Mouse (Mus musculus): ENCODE results near the gene Cdc42.

The Cdc42 gene

DNA sequence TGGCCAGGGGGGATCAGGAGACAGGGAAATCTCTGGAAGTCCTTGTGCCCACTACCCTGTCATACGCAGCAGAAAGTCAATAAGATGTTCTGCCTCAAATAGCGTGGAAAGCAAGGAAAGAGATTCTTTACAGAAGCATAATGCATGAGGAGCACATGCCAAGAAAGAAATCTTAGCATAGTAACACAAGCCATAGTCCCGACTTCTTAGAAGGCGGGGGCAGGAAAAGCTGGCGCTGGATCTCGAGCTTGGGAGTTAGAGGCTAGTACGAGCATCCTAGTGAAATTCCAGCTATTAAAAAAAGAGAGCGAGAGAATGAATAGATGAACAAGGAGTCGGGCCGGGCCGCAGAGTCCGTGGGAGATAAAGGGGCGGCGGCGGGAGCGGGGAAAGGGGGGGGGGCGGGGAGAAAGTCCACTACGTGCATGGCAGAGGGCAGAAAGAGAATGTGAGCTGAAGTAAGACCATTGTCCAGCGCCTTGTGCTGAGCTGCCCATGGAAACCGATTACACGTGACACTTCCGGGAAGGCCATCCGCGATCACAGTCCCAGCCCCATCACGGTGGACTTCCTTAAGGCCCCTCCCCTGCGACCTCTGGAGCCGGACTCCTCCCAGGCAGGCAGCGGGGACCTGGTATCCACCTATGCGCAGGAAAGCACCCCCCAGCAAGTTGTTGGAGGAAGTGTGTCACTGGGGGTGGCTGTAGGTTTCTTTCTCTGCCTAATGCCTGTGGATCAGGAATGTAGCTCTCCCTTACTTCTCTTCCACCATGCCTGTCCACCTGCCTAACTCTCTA is 12.6 kb upstream of the Cdc42 start:
- DNase-seq = peak in 1 of 2 experiments; percentile 46

DNA sequence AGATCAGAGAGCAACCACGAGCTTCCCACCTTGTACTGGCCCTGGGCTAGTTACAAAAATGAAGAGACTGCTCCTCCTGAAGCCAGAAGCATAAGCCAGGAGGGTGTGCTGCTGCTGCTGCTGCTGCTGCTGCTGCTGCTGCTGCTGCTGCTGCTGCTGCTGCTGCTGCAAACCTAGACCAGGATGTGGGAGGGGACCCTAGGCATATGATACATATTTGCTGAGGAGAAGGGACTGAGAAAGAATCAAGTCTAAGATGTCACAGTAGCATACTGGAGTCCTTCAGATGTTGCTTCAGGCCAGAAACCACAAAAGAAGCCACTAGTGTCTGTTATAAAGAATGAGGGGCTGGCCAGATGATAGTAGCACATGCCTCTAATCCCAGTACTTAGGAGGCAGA is 10.7 kb upstream of the Cdc42 start:
- no peak for DNase-seq

DNA sequence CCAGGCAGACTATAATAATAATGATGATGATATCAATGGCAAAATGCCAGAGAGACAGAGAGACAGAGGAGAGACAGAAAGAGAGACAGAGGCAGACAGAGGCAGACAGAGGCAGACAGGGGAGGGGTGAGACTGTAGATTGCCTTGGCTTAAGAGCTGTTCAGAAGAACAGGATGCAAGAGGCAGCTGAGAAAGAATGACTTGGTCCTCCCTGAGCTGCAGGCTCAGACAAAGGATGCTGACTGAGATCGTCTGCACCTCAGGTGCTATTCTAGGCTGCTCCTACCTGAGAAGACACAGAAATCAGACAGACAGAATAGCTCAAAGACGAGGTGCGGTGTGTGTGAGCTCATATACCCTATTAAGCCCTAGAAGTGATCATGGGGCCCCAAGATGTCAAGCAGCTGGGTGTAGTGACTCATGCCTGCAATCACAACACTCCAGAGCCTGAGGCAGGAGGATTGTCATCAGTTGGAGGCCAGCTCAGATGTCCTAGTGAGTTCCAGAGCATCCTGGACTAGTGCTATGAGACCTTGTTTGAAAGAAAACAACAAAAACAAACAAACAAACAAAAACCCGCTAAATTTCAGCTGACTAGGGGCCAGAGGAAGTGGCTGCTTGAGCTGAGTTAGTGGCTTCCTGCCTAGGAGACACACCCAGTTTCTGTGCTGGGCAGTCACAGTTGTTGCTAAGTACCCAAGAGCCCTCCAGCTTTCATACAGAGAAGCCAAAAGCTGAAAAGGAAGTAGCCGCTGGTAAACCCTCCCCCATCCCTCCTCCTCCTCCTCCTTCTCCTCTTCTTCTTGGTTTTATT is 10.0 kb upstream of the Cdc42 start:
- no peak for DNase-seq

DNA sequence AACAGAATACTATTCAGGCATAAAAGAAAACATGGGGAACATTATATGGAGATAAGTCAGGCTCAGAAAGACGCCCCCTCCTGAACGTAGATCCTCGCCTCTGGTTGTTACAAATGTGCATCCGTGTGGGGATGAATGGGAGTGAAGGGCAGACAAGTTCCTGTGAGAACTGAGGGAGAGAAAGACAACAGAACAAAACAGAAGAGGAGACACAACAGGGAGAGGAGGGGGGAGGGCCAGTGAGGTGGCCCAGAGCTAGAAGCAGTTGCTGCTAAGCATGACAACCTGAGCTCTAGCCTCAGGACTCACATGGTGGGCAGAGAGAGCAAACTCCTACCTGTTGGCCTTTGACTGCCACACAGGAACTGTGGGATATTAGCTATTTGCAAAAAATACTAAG is 8.6 kb upstream of the Cdc42 start:
- no peak for DNase-seq

DNA sequence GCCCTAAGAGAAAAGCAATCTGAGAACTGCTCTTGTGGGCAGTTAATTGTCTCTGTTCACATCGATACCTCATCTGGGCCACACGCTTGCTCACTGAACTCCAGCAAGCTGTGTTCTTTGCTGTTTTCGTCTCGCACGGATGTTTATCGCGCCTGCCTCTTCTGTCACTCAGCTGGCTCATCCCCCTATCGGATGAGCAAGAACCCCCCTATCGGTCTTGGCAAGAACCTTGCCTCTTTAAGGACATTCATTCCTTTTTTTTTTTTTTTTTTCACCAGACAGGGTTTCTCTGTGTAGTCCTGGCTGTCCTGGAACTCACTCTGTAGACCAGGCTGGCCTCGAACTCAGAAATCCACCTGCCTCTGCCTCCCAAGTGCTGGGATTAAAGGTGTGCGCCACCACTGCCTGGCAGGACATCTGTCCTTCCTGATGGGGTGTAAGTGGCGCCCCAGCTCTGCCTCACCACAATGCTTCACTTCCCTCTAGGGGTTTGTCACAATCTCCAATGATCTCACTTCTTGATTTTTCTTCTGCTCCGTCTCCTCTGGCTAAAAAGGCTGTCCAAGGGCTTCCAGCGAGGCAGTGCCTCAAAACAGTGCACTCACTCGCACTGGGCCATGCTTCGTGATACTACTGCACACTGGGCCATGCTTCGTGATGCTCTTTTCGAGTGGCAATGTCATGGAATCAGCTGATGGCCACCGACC is 8.0 kb upstream of the Cdc42 start:
- DNase-seq = no peak

DNA sequence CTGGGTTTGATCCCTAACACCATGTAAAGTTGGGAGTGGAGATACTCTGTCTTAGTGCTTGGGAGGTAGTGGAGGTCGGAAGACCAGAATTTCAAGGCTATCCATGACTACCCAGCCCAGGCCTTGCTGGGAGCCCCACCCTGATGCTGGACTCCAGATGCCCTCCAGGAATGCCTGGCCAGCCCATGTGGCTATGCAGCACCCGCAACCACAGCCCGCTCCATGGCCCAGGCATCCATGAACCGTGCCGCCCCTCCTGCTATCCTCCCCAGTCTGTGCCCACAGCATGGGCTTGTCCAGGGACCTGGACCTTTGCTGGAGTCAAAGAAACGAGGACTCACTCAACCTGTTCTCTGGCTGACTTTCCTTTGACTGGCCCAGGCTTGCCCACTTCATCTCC is 7.3 kb upstream of the Cdc42 start:
- no peak for DNase-seq

DNA sequence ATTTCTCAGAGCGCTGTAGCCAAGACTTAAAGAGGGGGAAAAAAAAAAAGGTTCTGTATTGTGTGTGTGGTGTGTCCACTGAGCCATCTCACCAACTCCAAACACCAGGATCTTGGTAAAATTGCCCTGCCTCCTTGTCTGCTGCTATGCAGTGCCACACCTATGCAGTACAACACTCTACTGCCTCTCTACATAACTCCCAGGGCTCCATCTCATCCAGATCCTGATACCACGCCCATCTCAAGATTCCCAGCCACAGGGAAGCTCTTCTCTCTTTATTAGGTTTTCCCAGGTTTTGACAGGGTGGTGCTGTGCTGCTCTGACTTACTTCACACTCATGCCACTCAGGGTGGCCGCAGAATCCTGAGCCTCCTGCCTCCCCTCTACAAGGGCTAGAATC is 3.5 kb upstream of the Cdc42 start:
- no peak for DNase-seq

DNA sequence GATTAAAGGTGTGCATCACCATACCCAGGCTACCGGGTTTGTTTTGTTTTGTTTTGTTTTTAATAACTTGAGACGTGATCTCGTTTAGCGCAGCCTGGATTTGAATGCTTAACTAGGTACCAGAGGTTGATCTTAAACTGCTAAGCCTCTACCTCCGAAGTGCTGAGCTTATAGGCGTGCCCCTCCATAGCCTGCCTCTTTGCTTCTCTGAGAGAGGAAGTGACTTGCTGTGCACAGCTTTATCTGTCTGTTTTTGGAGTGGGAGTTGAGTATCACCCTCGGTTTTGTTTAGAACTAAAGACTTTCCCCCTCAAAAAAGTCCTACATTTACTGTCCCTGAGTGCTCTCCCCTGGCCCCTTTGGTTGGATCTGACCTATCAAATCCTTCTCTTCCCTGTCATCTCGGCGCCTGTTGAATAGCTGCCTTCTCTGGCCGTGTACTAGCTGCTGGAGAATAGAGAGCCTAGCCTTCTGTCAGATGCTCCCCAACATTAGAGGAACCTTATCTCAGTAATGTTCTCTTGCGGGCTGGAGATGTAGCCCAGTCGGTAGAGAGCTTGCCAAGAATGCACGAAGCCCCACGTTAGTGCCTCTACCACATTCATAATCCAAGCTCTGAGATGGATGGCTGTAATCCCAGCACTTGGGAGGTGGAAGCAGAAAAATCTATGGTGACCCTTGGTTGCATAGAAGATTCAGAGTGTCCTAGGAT is 927 bp upstream of the Cdc42 start:
- DNase-seq = no peak

DNA sequence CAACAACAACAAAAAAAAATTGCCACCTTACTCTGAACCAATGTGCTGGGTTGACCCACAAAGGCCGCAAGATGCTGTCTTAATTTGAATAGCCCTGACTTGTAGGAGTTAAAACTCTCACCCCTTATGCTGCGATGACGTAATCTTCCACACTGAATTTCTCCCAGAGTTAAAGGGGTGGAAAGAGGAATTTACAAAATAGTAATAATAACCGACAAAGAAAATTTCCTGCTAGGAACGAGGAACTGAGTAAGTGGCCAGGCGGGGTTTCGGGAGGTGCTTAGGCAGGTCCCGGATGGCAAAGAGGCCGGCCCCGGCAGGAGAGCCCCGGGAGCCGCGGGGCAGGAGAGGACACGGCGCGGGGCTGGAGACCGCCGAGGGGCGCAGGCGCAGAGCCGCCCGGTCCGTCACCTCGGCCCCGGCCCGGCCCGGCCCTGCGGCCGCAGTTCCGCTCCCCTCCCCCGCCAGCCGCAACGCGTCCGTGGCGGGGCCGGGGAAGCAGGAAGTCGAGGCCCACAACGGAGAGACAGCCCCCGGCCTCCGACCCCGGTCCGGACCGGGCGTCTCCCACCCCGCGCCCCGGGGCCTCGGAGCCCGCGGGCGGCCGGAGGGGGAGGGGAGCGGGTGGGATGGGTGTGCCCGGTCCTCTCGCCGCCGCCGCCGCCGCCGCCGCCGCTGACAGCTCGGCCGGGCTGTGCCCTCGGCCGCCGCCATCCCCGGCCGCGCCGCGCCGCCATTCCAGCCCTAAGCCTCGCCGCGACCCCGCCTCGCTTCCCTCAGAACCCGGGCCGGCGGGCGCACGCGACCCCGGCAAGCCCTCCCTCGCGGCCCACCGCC is 628 bp downstream of the Cdc42 start:
- DNase-seq = peak; percentile 85 to 87

DNA sequence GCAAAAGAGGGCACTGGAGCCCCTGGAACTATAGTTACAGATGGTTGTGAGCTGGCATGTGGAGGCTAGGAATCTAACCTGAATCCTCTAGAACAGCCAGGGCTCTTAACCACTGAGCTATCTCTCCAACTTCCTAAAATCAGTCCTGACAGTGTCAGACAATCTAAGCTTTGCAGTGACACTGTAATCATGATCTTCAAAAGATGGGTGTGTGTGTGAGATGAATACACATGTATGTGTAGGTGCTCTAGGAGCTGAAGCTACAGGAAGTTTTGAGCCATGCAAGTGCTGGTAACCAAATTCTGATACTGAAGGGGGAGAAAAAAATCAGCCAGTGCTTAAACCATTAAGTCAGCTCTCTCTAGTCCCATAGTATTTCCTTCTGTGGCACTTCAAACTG is 6.9 kb downstream of the Cdc42 start:
- DNase-seq = no peak

DNA sequence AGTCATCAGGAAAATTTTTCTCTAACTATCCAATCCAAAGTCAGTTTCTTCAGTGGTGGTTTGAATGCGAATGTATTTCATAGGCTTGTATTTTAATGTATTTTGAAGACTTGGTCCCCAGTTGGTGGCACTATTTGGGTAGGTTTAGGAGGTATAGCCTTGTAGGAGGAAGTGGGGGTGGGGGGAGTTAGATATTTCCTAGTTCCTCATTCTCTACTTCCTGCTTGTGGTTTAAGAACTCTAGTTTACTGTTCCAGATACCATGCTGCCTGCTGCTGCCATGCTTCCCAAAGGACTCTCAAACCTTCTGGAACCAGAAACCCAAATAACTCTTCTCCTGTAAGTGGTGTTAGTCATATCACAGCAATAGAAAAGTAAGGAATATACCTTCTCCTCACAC is 11.7 kb downstream of the Cdc42 start:
- DNase-seq = no peak

DNA sequence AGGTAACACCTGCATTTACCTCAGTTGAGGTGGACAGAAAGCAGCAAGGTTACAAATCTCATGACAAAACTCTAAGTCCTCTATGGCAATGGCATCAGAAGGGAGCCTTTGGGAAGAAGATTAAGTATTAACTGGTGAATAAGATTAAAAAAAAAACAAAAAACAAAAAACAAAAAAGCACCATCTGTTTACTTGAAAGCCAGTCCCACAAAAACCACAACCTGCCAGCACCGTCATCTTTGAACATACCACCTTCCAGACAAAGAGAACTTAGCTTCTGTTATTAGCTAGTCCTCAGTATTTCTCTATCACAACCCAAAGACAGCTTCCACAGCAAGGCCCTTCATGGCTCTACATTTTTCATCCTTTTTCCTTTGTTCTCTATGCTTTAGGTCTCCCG is 12.4 kb downstream of the Cdc42 start:
- no peak for DNase-seq

DNA sequence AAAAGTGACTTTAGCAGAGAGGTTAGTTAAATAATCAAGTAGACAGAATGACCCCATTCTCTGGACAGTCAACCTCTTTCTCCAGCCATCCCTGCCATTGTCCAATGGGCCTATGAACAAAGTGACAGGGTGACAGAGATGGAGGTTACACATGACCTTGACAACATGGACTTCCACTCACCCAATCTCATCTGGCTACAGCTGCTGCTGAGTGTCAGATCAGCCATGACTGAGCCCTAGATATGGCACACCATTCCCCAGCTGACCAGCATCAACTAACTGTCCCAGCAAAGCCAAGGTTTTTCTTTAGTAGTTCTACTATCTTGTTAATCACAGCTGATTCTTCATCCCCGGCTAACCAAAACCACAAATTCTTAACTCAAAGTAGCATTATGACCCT is 14.7 kb downstream of the Cdc42 start:
- DNase-seq = no peak

DNA sequence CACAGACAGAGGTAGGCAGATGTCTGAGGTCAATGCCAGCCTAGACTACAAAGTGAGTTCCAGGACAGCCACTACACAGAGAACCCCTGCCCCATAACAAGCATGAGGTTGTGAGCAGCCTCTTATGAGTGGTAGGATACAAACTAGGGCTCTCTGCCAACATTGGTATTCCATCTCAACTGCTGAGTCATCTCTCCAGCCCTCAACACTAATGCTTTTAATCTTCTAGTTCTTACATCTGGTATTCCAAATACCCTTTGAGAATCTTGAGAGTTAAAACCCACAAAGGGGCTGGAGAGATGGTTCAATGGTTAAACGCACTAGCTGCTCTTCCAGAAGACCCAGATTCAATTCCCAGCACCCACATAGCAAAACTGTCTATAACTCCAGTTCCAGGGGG is 18.1 kb downstream of the Cdc42 start:
- no peak for DNase-seq

DNA sequence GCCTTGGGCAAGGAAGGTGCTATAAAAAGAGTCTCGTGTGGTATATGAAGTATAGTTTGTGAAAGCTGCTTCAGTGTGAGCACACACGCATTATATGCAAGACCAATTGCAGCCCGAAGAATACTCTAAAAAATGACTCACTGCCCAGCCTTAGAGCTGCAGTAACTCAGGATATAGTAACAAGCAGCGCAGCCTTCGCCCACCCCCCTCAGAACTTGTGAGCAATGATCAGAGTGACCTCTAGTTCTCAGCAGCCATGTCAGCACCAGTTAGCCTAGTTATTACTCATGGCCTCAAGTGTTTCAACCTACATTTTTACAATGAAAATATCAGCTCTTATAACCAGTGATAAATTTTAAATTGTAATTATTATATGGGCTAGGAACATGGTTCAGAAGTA is 21.1 kb downstream of the Cdc42 start:
- peak in 1 of 2 experiments; percentile 26 for DNase-seq

DNA sequence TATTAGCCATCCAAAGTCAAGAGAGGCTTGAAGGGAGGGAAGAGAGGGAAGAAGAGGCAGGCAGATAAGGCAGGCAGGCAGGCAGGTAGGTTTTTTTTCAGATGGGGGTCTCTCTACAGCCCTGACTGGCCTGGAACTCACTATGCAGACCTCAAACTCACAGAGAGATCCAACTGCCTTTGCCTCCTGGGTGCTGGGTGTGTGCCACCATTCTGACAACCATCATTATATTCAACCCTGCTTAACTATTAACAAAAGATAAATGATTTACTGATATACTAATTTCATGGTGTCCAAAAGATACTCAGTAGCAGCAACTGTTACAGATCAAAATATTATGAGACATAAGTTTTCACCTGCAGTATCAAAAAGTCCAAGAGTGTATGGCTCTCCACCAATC is 25.5 kb downstream of the Cdc42 start:
- DNase-seq = no peak

DNA sequence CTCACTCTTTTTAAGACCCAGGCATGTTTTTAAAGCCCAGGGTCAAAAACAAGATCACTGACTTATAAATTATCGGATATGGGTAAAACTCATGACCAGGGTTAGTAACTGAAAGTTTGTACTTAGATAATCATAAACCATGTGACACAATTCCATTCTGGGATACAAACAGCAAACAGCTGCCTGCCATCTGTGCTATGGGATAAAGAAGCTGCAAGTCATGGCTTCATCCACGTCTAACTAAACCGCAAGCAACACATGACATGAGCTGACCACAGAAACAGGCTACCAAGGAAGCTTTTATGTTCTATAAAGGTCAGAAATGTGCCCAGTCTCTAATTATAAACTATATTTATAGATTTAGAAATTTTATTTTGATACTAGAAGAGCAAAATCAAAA is 31.0 kb downstream of the Cdc42 start:
- no peak for DNase-seq

DNA sequence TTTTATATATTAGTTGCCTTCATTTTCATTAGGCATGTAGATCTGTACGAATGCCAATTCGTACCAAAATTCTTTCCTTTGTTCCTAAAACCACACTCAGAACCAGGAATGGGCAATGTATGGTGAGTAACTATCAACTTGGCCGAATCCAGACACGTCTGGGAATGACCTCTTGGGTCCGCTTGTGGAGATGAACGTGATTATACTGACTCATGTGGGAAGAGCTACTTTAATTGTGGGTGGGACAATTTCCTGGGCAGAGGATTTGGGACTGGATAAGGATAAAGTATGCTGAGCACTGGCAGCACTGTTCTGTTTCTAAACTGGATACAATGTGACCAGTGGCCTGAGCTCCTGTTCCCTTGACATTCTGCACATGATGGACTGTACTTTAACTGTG is 32.6 kb downstream of the Cdc42 start:
- DNase-seq = no peak

DNA sequence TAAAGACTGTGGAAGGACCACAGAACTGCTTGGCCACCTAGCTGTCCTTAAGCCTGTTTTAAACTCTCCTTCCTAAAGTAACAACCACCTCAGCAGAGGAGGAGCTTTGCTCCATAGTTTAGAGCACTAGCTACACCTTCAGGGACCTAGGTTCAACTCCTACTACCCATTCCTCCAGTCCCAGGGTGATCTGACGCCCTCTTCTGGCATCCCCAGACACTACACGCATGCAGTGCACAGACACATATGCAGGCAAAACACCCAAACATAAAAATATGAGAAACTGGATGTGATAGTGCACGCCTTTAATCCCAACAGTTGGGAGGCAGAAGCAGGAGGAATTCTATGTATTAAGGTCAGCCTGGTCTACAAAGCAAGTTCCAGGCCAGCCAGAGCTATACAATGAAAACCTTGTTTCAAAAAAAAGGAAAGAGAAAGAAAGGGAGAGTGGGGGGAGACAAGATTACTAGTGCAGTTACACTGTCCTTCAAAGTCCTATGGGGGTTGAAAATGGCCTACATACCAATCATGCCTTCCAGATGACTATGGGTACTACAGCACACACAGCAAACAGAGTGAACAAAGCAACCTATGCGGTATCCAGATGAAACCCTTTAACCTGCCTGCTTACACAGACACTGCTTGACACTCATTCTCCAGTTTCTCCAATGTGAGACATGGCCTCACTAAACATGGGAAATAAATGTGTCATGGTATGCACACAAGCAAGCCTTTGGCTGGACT is 41.3 kb downstream of the Cdc42 start:
- DNase-seq = no peak

DNA sequence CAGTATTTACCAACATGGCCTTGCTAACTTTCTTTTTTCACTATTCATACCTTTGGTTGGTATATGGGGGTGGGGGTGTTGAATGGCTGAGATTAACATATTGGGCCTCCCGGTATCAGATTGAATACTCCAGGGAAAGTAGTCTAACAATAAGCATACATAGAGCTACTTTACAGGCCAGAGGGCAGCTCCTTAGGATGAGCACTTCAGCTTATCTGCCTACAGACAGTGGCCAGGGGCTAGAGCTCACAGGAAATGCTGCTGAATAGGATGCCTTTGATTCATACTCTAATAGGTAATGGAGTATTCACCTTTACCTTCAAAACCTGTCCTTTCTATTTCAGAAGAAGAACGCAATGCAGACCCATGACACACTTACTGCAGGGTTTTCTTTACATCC is 42.5 kb downstream of the Cdc42 start:
- no peak for DNase-seq

DNA sequence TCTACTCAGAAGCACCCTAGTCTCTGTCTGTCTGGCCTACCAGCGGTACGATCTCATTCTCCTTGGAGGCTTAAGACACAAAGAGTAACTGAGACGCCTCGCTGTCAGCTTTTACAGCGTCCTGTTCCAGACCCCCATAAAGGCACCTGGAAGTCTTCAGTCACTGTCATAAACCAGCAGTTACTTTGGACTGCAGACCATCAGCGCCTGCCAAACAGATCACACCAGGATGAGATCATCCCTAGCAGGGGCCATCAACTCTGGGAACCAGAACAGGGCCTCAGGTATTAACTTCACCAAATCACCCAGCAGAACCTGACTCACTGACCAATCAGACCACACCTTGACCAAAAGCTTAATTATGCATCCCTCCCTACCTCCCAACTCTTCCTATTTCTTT is 43.0 kb downstream of the Cdc42 start:
- peak in 1 of 2 experiments; percentile 18 for DNase-seq
